Mouse (Mus musculus) ES-E14 (cell line): ENCODE measurements around the gene Sgca. TPM values are rescaled to one million over a fixed set of nuclear protein-coding genes. Genes with fewer than 3 reads are reported as not detected.
"Not testable (repeated sequence)": the region's sequence is repeated elsewhere in the genome, so short reads cannot be mapped to it uniquely, and the experiment has no call there.

Experiments used
- DNase-seq: peaks from one replicate; pipeline ENCODE4 v3.0.0-alpha.2; 2013; ENCODE audit warnings: low read depth, low spot score
- H3K27ac ChIP-seq: 2 replicates; pipeline ENCODE4 v1.5.1; 2012; ENCODE audit warnings: low read depth, mild to moderate bottlenecking, low read length, moderate library complexity, mixed read lengths; ENCODE audit not compliant: poor library complexity, insufficient read depth, severe bottlenecking
- H3K36me3 ChIP-seq: 2 replicates; pipeline ENCODE4 v1.6.1; 2012; ENCODE audit warnings: mild to moderate bottlenecking, low read length, moderate library complexity, mixed read lengths; ENCODE audit not compliant: control insufficient read depth, poor library complexity, insufficient read depth, severe bottlenecking
- H3K4me1 ChIP-seq, 2 experiments: fragments of 150-350 bp in 1 of 2; sonication (generic) in 1 of 2; 2 replicates each; pipeline ENCODE4 v1.6.1; 2012; ENCODE audit warnings: low read length in 2 of 2, mild to moderate bottlenecking in 1 of 2, mixed read lengths in 1 of 2; ENCODE audit not compliant: control insufficient read depth in 2 of 2, insufficient read depth in 2 of 2, poor library complexity in 1 of 2
- H3K4me3 ChIP-seq, 2 experiments: fragments of 150-350 bp in 1 of 2; sonication (generic) in 1 of 2; 2 replicates each; pipeline ENCODE4 v1.5.1; 2012; ENCODE audit warnings: low read length in 2 of 2, low read depth in 1 of 2, mild to moderate bottlenecking in 1 of 2, mixed read lengths in 1 of 2; ENCODE audit not compliant: insufficient read depth in 1 of 2, poor library complexity in 1 of 2, severe bottlenecking in 1 of 2
- H3K9ac ChIP-seq: 2 replicates; pipeline ENCODE4 v1.6.1; 2012; ENCODE audit warnings: low read depth, mild to moderate bottlenecking, low read length, mixed read lengths; ENCODE audit not compliant: poor library complexity, insufficient read depth, severe bottlenecking
- H3K9me3 ChIP-seq: fragments of 150-350 bp; sonication (generic); 2 replicates; pipeline ENCODE4 v1.6.1; 2012; ENCODE audit warnings: low read depth, mild to moderate bottlenecking, low read length; ENCODE audit not compliant: control insufficient read depth, insufficient read depth
- CHD2 ChIP-seq: IDR thresholded peaks from 2 replicates; pipeline ENCODE4 v1.6.1; 2014; ENCODE audit warnings: mild to moderate bottlenecking, low read depth, low read length, inconsistent platforms
- HCFC1 ChIP-seq: IDR thresholded peaks from 2 replicates; pipeline ENCODE4 v1.6.1; 2012; ENCODE audit warnings: low read length, inconsistent platforms, borderline replicate concordance; ENCODE audit not compliant: insufficient read depth
- MAFK ChIP-seq: IDR thresholded peaks from 2 replicates; pipeline ENCODE4 v1.6.1; 2014; ENCODE audit warnings: mild to moderate bottlenecking, low read depth, low read length, inconsistent platforms; ENCODE audit not compliant: insufficient read depth
- ZC3H11A ChIP-seq: IDR thresholded peaks from 2 replicates; pipeline ENCODE4 v1.6.1; 2012; ENCODE audit warnings: low read depth, mild to moderate bottlenecking, inconsistent platforms, low read length, borderline replicate concordance
- ZNF384 ChIP-seq: IDR thresholded peaks from 2 replicates; pipeline ENCODE4 v1.6.1; 2012; ENCODE audit warnings: low read depth, low read length, inconsistent platforms
- in situ Hi-C, 2 experiments: fragments of 600-800 bp; cut with MboI; formaldehyde crosslinking; loops; one replicate each; pipeline ENCODE4 v1.15.1; 2025; ENCODE audit warnings: low sequenced_read_pairs in 2 of 2, inconsistent platforms in 1 of 2; ENCODE audit not compliant: unreplicated experiment in 2 of 2
- total RNA-seq: library from RNA; depleted of rRNA; stranded (reverse); fragments of 300-350 nt; gene quantifications from 2 replicates; pipeline ENCODE4 v1.2.3, GENCODE M21; 2012

Gene Sgca
- total RNA-seq, 1 experiment: not detected

GRCm38 (mm10) chr11:95011416-95011815 is 35.3 kb upstream of the Sgca start:
- Histone ChIP-seq H3K4me1 (peaks cover 2 to 6% of the 10 kb centered on the region in 2 experiments; a peak in 2 of 4 replicates), H3K27ac (no peak overlapping the region), H3K9ac (no peak overlapping the region), H3K4me3 (no peak overlapping the region), H3K9me3 (no peaks in the 10 kb centered on the region), H3K36me3 (no peaks in the 10 kb centered on the region)
- no peak for TF ChIP-seq HCFC1
- no peak for TF ChIP-seq MAFK
- TF ChIP-seq ZC3H11A: no peak
- TF ChIP-seq CHD2: no peak
- no peak for TF ChIP-seq ZNF384
- DNase-seq: no peak
- in situ Hi-C loops: no loop called here

- H3K4me1 ChIP-seq, H3K9me3 ChIP-seq, H3K4me3 ChIP-seq, H3K9ac ChIP-seq, H3K36me3 ChIP-seq, H3K27ac ChIP-seq, in situ Hi-C loops, DNase-seq: not testable (repeated sequence)
These were observed 34.8 kb upstream of the Sgca start for GRCm38 (mm10) chr11:95010841-95011403.

GRCm38 (mm10) chr11:95010141-95010739 is 34.1 kb upstream of the Sgca start:
- in situ Hi-C loops: no loop called here
- DNase-seq: no peak
- H3K4me3 ChIP-seq: peak overlapping the region; percentile 61 to 64

GRCm38 (mm10) chr11:95009629-95010014 is 33.5 kb upstream of the Sgca start, which contains the start of gene Samd14:
TSS of gene Samd14 (plus strand) at chr11:95009879.
- in situ Hi-C loops: no loop called here
- H3K4me3 ChIP-seq: peak within 1 kb of the TSS; percentile 61 to 64
- DNase-seq: no peak
- H3K27ac ChIP-seq: no peak within 1 kb of the TSS
- TF ChIP-seq ZNF384 (no peak), ZC3H11A (no peak), CHD2 (no peak), MAFK (no peak), HCFC1 (no peak)
- H3K9me3 ChIP-seq: no peaks in the 10 kb centered on the region
- H3K4me1 ChIP-seq: peaks cover 2 to 10% of the 10 kb centered on the region in 2 experiments; a peak in 2 of 4 replicates
- H3K9ac ChIP-seq: peak within 1 kb of the TSS; percentile 47
- peaks cover 6% of the 10 kb centered on the region; the same call in 1 of the 2 replicates for H3K36me3 ChIP-seq

More at GRCm38 (mm10) chr11:95010141-95010739, 34.1 kb upstream of the Sgca start:
- Histone ChIP-seq H3K27ac (no peak overlapping the region), H3K36me3 (peaks cover 3% of the 10 kb centered on the region; the same call in 1 of the 2 replicates), H3K9ac (no peak overlapping the region), H3K4me1 (peaks cover 2 to 10% of the 10 kb centered on the region in 2 experiments; a peak in 2 of 4 replicates), H3K9me3 (no peaks in the 10 kb centered on the region)
- no peak for TF ChIP-seq ZC3H11A
- no peak for TF ChIP-seq CHD2
- no peak for TF ChIP-seq MAFK
- TF ChIP-seq HCFC1: no peak
- no peak for TF ChIP-seq ZNF384
